Mouse (Mus musculus) neutrophil, adult 65 days (primary cell): ENCODE measurements around the gene Plpp4. TPM values are rescaled to one million over a fixed set of nuclear protein-coding genes. Genes with fewer than 3 reads are reported as not detected.

Experiments used
- total RNA-seq: library from RNA; stranded (reverse); gene quantifications from 2 replicates; pipeline ENCODE4 v1.2.4, GENCODE M21; 2023

Plpp4 gene
- total RNA-seq = not detected in 2 replicates

GRCm38 (mm10) chr7:129256621-129257373 lies at the start of gene Plpp4:
Gene Plpp4, plus strand, starts transcription at chr7:129257031.

